Mouse (Mus musculus) ES-E14 (cell line): ENCODE measurements around the gene Cdh3.

Experiments used
- CHD2 ChIP-seq: IDR thresholded peaks from 2 replicates; pipeline ENCODE4 v1.6.1; 2014; ENCODE audit warnings: mild to moderate bottlenecking, low read depth, low read length, inconsistent platforms
- HCFC1 ChIP-seq: IDR thresholded peaks from 2 replicates; pipeline ENCODE4 v1.6.1; 2012; ENCODE audit warnings: low read length, inconsistent platforms, borderline replicate concordance; ENCODE audit not compliant: insufficient read depth
- MAFK ChIP-seq: IDR thresholded peaks from 2 replicates; pipeline ENCODE4 v1.6.1; 2014; ENCODE audit warnings: mild to moderate bottlenecking, low read depth, low read length, inconsistent platforms; ENCODE audit not compliant: insufficient read depth
- ZC3H11A ChIP-seq: IDR thresholded peaks from 2 replicates; pipeline ENCODE4 v1.6.1; 2012; ENCODE audit warnings: low read depth, mild to moderate bottlenecking, inconsistent platforms, low read length, borderline replicate concordance
- ZNF384 ChIP-seq: IDR thresholded peaks from 2 replicates; pipeline ENCODE4 v1.6.1; 2012; ENCODE audit warnings: low read depth, low read length, inconsistent platforms

DNA sequence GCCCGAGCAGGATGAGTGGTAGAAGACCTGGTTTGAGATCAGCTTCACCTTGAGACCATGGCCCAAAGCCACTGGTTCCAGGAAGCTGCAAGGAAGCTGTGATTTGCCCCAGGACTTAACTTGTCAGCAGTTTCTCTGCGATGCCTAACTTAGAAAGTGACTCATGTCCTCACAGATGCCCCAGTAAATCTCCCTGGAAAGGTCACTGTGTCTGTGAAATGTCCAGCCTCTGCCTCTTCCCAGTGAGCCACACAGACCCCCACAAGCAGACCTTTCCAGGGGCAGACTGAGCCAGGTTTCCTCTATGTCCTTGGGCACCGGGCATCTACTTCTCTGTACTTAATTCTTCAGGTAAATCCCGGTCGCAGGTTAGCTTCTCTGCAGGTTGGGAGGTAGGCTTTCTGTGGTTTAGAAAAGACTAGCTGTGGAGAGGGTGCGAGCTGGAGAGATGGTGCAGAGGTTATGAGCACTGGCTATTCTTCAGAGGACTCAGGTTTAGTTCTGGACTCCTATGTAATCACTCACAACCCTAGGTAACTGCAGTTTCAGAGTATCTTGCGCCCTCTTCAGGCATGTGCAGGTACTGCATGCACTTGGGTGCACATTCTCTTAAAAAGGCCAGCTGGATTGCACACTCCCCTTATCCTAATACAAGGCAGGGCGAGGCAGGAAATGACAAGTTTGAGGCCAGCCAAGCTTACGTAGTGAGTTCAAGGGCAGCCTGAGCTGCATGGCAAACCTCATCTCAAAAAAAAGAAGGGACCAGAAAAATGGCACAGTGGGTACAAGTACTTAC is 16.7 kb downstream of the Cdh3 start:
- TF ChIP-seq CHD2 (no peak), HCFC1 (no peak), ZNF384 (no peak), ZC3H11A (no peak), MAFK (no peak)
